Mouse (Mus musculus): ENCODE measurements around the gene Zmiz1.

DNA sequence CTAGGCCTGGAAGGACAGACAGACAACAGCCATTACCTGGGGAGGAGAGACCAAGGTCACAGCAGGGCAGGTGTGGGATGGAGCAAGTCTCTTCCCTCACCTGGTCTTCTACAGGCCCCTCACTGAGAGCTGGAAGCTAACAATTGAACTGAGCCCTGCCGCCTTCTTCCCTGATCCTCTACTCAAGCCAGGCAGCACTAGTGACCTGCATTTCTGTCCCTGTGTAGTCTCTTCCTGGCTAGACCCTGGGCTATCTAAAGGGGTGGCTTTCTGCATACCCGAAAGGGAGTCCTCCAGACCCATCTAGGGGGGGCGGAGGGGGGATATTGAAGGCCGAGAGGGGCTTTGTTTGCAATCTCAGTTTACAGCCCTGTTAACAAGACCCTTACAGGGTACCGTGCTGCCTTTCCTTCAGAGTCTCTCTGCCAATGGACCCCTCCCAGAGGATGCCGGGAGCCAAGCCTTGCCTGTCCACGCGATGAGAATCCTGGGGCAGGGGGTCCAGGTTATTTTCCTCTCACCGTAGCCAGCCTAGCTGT, 152.2 kb downstream of the Zmiz1 start:
- no peak for TF ChIP-seq CTCF (conservative IDR thresholded peaks at IDR 0.05 in 1 of 2, IDR thresholded peaks at IDR 0.05 in 1 of 2; ENCODE audit: low read depth in 2 of 2, low read length in 2 of 2)
- no peak for TF ChIP-seq EP300 (IDR thresholded peaks at IDR 0.05; ENCODE audit: low read length)
- TF ChIP-seq USF2 (conservative IDR thresholded peaks at IDR 0.05; ENCODE audit: low read depth, low read length): no peak
- no peak for TF ChIP-seq SMC3 (IDR thresholded peaks at IDR 0.05; ENCODE audit: low read depth, low read length)
- no peak for TF ChIP-seq POLR2A (IDR thresholded peaks at IDR 0.05; ENCODE audit: low read depth, low read length)
- TF ChIP-seq POLR2AphosphoS2 (IDR thresholded peaks at IDR 0.05; ENCODE audit: low read depth, low read length): no peak
- TF ChIP-seq CHD1 (IDR thresholded peaks at IDR 0.05; ENCODE audit: low read depth, low read length): no peak
- TF ChIP-seq MEF2A (IDR thresholded peaks at IDR 0.05; ENCODE audit: borderline replicate concordance, low read depth, low read length): no peak
- TF ChIP-seq NELFE (IDR thresholded peaks at IDR 0.05; ENCODE audit: low read depth, low read length): no peak
- TF ChIP-seq MAX (IDR thresholded peaks at IDR 0.05; ENCODE audit: low read length): no peak
- no peak for TF ChIP-seq GABPA (IDR thresholded peaks at IDR 0.05; ENCODE audit: insufficient replicate concordance, low read depth, low read length)
- TF ChIP-seq IRF4 (IDR thresholded peaks at IDR 0.05; ENCODE audit: low read depth, low read length): no peak
- TF ChIP-seq RAD21 (IDR thresholded peaks at IDR 0.05; ENCODE audit: low read depth, low read length): no peak

Data from CH12.LX (cell line).